Mouse (Mus musculus): ENCODE measurements around the gene Xrcc6.

- peak; percentile 32 for TF ChIP-seq CTCF (IDR thresholded peaks at IDR 0.05)
- peak; percentile 66; the same call in 1 of the 2 replicates for TF ChIP-seq EP300 (IDR thresholded peaks at IDR 0.05; ENCODE audit: insufficient read depth, low read depth, low read length)
These were observed 28.6 kb downstream of the Xrcc6 start for GRCm38 (mm10) chr15:82016101-82016808.

All from heart, adult 2 months (tissue).